Comparison of ENCODE assay signal across 27 mouse cellular contexts in genomic region chr9:54807761-54808160, GRCm38 (mm10). TPM values are rescaled to one million over a fixed set of nuclear protein-coding genes. Genes with fewer than 3 reads are reported as not detected.
A peak's percentile ranks its signal among the peaks of the same experiment; 100 is the strongest.
DNase-seq lines count a peak whose midpoint lies in the region; TF ChIP-seq lines count a peak whose summit lies in the region.
"Had no signal": no experiment of that assay in that cellular context is flagged by ENCODE, and none has a peak within 500 bp of the region (broad histone marks: within the 10 kb centered on the region; RNA-seq: fewer than 3 reads in every experiment).

No protein-coding gene starts in this region.

- no peak overlapping the region for H3K27ac ChIP-seq in kidney, adult 2 months (ENCODE audit: insufficient read depth, low read depth, low read length)
- H3K27ac ChIP-seq: embryonic facial prominence, embryonic 15.5 days; heart, adult 2 months; heart, embryonic 13.5 days; hindbrain, embryonic 12.5 days; left cerebral cortex, adult 2 months; limb, embryonic 15.5 days; liver, embryonic 14.5 days; midbrain, embryonic 12.5 days had no signal

- H3K27me3 ChIP-seq in kidney, adult 2 months (replicated peaks; ENCODE audit: control insufficient read depth, insufficient read depth, low read length) = no peaks in the 10 kb centered on the region
- H3K27me3 ChIP-seq: embryonic facial prominence, embryonic 15.5 days; hindbrain, embryonic 12.5 days; limb, embryonic 15.5 days; midbrain, embryonic 12.5 days had no signal

- WGBS in kidney, adult 2 months = 65% methylated on average over 4 of the region's 4 CpGs

- no peaks in the 10 kb centered on the region for H3K36me3 ChIP-seq in kidney, adult 2 months (ENCODE audit: control insufficient read depth, insufficient read depth, low read length)
- H3K36me3 ChIP-seq: embryonic facial prominence, embryonic 15.5 days; heart, embryonic 13.5 days; hindbrain, embryonic 12.5 days; limb, embryonic 15.5 days; midbrain, embryonic 12.5 days had no signal

- no peak overlapping the region for H3K4me3 ChIP-seq in kidney, adult 2 months (ENCODE audit: insufficient read depth, low read depth, low read length)
- H3K4me3 ChIP-seq: embryonic facial prominence, embryonic 15.5 days; heart, adult 2 months; heart, embryonic 13.5 days; hindbrain, embryonic 12.5 days; left cerebral cortex, adult 2 months; limb, embryonic 15.5 days; midbrain, embryonic 12.5 days had no signal

- no peaks in the 10 kb centered on the region for H3K4me1 ChIP-seq in kidney, adult 2 months (ENCODE audit: control insufficient read depth, insufficient read depth, low read length)

- TF ChIP-seq POLR2A in kidney, adult 2 months (IDR thresholded peaks at IDR 0.05; ENCODE audit: low read depth, low read length) = no peak

- no peak for TF ChIP-seq CTCF in kidney, adult 2 months (conservative IDR thresholded peaks at IDR 0.05; ENCODE audit: insufficient read depth, insufficient read length, low read depth, low read length)

- DNase-seq in adrenal gland, postnatal 10 days = peak; percentile 38
- no peak for DNase-seq in adrenal gland, adult 8-10 months
- peak; percentile 21 for DNase-seq in kidney, adult 2 months
- DNase-seq in kidney, postnatal 4 days = no peak
- peak; percentile 3 to 13 for DNase-seq in adrenal gland, postnatal 36 days
- DNase-seq in gastrocnemius, postnatal 4 days (ENCODE audit: low spot score in 2 of 2) = no peak
- no peak for DNase-seq in testis, postnatal 14 days (ENCODE audit: low spot score)
- DNase-seq: cerebellum, adult 11 months; cerebellum, adult 9-11 months; gastrocnemius, postnatal 25 days; heart, adult 2 months; heart, postnatal 14 days; kidney, adult 18-20 months; layer of hippocampus, adult 9-11 months; lung, embryonic 14.5 days had no signal

RNA-seq across cellular contexts. Expression of gene Crabp1, which starts 43.2 kb away (rescaled TPM):
- 1 to 10 TPM; 3.9 to 5.9 TPM for total RNA-seq in adrenal gland, postnatal 10 days (2021)
- total RNA-seq in adrenal gland, adult 8-10 months (2022) = 10 to 100 TPM; 11.0 to 25.5 (median 15.2) TPM
- 0.29 and 1.1 TPM in 2 replicates for polyA plus RNA-seq in kidney, adult 2 months (2012; rRNA removed)
- 1 to 10 TPM; 7.9 to 8.5 TPM for total RNA-seq in adrenal gland, postnatal 36 days (2021)
- 10 to 100 TPM; 17.0 to 18.4 TPM for total RNA-seq in gastrocnemius, postnatal 4 days (2021)
- total RNA-seq: common myeloid progenitor, adult 5-6 weeks; heart, adult 2 months; heart, postnatal 14 days; megakaryocyte, adult 5-6 weeks; monocyte, adult 5-6 weeks; neutrophil, adult 5-6 weeks had no signal
- polyA plus RNA-seq: activated CD4-positive, CD25-positive, alpha-beta regulatory T cell, adult 4 months; heart, adult 2 months had no signal

RNA-seq across cellular contexts. Expression of gene Ireb2, which starts 55.8 kb away (rescaled TPM):
- total RNA-seq in adrenal gland, postnatal 10 days (2021) = 10 to 100 TPM; 49.1 to 52.0 TPM
- 10 to 100 TPM; 44.2 to 48.8 (median 47.7) TPM for total RNA-seq in adrenal gland, adult 8-10 months (2022)
- 8.6 and 10.0 TPM in 2 replicates for polyA plus RNA-seq in kidney, adult 2 months (2012; rRNA removed)
- total RNA-seq in adrenal gland, postnatal 36 days (2021) = 10 to 100 TPM; 46.3 to 58.4 TPM
- total RNA-seq in gastrocnemius, postnatal 4 days (2021) = 10 to 100 TPM; 40.5 to 43.5 TPM

Comparison
In these comparisons a context has a peak if more than half of its experiments do, and no peak if none do; other contexts are left out.
1. DNase-seq: peak in adrenal gland, postnatal 10 days (single experiment), kidney, adult 2 months (single experiment) and adrenal gland, postnatal 36 days (2 of 2); none in adrenal gland, adult 8-10 months (single experiment), kidney, postnatal 4 days (0 of 2), gastrocnemius, postnatal 4 days (0 of 2) and testis, postnatal 14 days (single experiment).